Mouse (Mus musculus) MN1 (cell line): ENCODE data around the gene Kalrn.
A peak's percentile ranks its signal among the peaks of the same experiment; 100 is the strongest.

ENCODE experiments used
- DNase-seq: peaks from one replicate; pipeline ENCODE4 v3.0.0-alpha.2; 2016; ENCODE audit warnings: low spot score

Kalrn gene

DNA sequence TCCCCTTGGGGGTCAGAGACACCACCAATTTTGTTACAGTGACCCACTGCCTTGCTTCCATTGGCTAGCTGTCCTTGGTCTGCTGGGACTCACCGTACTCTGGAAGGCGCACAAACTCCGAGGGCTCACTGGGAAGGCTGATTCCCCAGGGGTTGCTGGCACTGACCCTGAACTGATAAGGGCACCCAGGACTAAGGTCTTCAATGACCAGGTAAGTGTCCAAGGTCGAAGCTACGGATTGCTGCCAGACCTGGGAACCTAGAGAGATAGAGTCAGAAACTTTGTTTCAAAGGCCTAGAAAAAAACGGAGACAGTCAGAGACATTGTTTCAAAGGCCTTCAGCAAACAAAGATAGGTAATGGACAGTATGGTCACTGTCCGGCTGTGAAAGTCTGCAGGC lies 586.3 kb downstream of the Kalrn start:
- no peak for DNase-seq

DNA sequence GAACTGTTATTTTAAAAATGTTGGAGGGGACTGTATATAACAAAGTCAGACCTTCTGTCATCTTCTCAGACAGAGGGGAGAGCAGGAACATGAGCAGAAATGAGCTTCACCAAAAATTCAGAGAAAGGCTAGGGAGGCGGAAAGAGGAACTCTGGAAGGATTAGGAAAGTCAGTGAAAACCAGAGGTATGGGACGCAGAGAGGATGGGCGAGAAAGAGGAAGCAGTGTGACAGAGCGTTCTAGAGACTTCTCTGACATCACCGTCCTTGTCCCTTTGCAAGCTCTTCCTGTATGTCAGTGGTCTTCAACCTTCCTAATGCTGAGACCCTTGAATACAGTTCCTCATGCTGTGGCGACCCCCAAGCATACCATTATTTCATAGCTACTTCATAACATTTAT lies 588.0 kb downstream of the Kalrn start:
- DNase-seq = no peak

DNA sequence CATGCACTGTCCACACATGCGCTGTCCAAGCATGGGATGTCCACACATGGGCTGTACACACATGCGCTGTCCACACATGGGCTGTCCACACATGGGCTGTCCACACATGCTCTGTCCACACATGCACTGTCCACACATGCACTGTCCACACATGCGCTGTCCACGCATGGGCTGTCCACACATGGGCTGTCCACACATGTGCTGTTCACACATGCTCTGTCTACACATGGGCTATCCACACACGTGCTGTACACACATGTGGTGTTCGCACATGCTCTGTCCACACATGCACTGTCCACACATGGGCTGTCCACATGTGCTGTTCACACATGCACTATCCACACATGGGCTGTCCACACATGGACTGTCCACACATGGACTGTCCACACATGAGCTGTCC lies 589.6 kb downstream of the Kalrn start:
- no peak for DNase-seq

DNA sequence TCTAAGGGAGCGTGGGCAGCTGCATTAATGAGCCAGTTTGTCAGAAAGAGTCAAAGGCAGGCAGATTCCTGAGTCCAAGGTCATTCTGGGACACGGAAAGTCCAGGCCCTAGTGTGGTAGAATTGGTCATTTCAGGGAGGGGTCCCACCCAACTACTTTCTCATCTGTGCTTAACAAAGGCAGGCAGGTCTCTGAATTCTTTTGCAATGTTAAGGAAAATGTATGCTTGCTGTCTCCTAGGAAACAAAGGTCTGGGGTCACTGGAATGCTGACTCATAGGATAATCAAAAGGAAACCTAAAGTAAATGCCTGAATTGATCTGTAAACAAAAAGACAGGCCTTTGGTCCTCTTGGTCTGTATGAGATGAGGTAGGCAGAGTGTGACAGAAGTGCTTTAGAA lies 593.5 kb downstream of the Kalrn start:
- no peak for DNase-seq

DNA sequence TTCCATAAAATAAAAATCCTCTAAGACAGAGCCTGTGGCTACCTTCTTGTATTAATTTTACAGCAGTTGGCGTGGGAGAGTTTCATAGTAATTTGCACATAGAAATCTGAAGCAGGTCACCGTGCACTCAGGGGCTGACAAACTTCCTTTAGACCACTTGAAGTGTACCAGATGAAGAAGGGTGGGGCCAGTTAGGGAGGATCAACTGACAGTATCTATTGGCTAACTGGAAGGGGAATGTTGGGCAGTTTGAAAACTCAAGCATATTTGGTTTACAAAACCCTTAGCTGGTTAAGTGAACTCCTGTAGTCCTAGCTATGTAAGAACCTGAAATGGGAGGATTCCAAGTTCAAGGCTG lies 606.1 kb downstream of the Kalrn start:
- DNase-seq = peak; percentile 13

DNA sequence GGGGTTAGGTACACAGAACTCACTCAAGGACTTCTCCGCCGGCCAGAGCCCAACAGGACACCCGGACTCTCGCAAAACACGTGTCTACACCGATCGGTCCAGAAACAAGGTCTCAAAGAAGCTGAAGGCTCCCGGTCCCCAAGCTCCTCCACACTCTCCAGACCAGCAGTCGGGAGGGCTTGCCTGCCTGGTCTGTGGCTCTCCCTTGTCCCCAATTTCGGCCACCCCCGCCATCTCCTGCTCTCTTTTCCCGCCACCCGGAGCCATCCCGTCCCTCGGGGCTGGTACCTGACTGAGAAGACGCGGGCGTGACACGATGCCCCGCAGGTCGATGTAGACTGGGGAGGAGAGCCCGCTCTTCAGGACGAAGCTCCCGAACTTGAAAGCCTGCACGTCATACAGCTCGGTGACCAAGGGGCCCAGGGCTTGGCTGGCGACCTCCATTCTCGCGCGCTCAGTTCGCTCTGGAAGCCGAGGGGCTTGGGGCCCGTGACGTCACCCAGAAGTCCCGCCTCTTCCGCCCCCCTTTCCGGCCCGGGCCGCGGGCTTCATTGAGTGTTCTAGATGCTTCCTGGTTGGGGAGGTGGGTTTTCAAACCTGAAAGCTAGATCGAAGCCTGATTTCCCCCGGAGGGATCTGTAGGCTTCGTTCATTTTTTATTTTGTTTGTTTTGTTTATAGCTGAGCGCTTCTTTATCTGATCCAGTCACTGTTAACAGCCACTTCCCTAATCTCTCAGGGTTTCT lies 606.6 kb downstream of the Kalrn start, which contains the start of gene Umps:
Gene Umps, minus strand, starts transcription at position 501 of the 745 bp plus-strand sequence.
- peak; percentile 86 for DNase-seq

DNA sequence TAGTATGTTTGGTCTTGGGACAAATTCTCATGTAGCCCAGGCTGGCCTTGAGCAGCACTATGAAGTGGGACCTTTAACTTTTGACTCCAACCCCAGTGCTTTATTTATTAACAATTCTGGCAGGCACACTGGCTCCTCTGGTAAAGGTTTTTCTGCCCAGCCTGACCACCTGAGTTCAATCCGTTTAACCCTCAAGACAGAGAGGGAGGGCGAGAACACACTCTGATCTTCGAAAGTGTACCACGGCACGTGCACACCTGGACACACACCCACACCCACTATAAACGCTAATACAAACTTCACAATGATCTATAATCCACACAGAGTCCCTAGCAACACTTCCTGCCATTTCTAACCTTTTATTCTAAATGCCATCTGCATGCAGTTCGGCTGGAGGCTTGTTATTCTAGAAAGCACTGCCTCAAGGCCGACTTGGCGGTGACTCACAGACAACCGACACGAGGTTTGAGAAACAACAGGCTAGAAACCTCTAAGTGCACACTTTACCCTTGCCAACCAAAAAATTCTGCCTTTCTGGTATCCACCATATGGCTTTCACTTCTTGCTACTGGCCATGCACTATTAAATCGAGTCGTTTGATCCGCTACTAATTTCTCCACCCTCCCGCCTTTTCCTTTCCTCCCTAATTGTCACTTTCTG lies 607.3 kb downstream of the Kalrn start:
- peak; percentile 54 for DNase-seq

DNA sequence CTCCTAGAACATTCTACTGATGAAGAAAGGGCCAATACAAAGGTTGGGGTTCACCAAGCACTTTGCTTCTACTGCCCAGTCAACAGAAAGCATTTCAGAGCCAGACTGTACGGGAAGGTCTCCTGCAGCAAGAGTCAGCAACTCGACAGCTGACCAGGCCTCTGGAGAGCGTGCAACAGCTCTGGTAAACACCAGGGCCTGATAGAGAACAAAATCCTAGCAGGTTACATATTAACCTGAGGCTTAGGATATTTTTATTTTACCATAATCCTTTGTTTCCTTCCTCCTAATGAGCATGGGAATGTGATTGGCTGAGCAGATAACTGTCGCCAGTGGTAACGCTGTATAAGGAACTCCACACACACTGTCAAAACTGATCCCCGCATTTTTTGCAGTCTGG lies 609.8 kb downstream of the Kalrn start:
- DNase-seq = no peak

DNA sequence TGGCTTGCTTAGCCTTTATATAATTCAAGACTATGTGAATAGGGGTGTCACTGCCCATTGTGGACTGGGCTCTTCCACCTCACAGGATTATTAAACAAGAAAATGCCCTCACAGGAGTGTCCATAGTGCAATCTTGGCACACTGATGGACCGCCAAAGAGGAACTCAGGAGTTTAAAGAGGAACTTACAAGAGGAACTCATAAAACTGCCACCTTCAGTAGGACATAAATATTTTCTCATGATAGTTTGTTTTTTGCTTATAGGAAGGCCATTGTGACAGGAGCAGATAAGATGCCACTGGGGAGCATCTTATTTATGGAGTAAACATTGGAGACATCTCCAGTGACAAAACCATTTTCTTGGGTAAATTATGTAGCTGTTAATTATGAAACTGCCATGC lies 618.5 kb downstream of the Kalrn start:
- no peak for DNase-seq

DNA sequence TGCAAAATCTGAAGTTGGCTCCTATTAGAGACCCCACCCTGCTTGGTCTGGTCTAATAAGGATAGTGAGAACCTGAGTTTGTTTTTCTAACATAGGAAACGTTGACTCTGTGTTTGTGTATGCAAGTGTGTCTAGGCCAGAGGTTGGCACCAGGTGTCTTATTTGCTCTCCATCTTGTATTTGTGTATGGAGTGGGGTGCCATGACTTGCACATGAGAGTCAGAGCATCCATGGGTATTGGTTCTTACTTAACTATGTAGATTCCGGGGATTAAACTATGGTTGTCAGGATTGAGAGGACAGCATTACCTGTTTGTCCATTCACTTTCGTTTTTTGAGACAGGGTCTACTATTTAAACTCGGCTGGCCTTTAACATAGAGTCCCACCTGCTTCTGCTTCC lies 620.3 kb downstream of the Kalrn start:
- no peak for DNase-seq

DNA sequence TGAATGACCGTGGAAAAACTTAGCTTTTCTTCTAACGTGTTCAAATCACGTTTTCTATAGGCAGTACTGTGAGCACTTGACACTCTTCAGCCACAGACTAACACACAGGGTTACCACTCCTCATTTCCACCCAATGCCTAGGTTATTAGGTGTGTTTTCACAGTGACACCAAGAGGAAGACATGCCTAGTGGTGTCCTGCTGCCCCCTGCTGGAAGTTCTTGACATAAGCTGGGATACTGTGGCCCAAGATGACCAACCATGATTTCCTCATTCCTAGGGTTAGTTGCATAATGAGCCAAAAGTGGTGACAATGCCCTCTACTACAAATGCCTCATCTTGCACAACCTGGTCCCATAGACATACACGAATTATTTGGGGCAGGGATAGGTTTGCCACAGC lies 622.5 kb downstream of the Kalrn start:
- DNase-seq = peak; percentile 83

DNA sequence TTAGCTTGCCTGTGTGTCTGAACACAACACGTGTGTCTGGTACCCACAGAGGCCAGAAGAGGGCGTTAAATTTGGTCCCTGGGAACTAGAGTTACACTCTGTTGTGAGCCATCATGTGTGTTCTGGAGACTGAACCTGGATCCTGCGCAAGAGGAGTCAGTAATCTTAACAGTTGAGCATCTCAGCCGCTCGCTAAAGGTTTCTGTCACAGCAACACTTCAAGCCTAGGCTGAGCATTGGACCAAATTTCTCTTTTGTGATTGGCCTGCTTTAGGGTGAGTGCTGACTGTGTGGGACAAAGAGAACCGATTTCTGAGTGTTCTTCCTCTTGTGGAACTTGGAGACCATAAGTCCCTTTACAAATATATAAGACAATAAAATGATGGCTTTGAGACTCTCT lies 622.9 kb downstream of the Kalrn start:
- DNase-seq = no peak

DNA sequence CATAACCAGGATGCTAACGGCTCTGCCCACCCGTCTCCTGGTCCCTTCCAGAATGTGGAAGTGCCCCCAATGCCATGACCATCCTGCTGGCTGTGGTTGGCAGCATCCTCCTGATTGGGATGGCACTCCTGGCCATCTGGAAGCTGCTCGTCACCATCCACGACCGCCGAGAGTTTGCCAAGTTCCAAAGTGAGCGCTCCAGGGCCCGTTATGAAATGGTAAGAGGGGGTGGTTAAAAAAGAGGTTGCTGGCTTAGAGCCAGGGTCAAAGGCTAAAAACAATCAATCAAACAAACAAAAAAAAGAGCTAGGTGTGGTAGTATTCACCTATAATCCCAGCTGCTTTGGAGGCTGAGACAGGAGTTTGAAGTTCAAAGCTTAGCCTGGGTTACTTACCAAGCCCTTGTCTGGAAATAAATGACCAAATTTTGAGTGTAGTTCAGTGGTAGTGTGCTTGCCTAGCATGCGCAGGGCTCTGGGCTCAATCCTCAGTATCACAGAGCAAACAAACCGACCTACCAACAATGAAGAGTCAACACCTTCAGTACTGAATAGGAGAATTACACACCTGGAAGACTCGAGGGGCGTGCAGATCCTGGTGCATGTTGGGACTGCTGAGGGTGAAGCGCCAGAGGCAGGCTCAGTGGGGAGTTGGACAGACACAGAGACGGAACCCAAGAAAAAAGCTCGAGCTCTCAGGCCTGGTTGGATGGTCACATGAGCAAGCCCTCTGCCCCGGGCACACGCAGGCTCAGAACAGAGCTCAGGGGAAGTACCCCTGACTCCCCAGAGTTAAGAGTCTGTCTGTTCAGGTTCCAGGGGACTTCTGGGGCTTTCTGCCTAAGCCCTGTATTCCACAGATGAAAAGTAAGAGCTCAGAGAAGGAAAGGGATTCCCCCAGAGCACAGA lies 625.4 kb downstream of the Kalrn start:
- DNase-seq = no peak

DNA sequence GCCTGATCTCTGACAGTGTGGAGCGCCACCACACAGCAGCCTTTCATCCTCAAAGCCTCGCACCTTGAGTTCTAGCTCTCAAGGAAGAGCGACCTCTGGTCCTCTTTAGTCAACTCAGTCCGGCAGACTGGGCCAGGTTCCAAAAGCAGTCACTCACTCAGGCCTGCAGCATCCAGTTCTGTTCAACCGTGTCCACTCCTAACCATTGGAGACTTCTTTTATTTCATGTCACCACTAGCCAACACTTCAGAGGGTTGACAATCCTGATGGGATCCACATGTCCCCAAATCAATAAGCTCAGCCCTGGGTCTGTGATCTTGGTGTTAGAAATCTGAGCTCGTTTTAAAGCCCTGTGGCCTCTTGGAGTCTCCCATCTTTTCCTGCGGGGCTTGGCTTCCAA lies 627.3 kb downstream of the Kalrn start:
- DNase-seq = no peak

DNA sequence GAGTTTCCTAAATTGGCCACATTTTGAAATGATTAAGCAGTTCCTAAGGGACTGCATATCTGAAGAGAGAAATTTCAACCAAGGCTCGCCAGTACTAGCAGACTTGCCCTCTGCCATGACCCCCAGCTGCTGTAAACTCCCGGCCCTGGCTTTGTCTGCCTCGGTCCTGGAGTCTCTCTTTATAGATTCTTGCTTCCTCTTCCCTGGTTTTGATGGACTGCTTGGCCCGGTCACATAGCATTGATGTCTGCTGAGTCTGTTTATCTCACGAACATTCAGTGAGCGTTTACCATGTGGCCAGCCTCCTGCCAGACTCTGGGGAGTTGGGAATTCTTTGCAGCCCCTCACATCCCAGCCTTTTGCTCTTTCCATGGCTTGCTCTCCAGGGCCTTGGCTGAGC lies 628.6 kb downstream of the Kalrn start:
- DNase-seq = no peak

DNA sequence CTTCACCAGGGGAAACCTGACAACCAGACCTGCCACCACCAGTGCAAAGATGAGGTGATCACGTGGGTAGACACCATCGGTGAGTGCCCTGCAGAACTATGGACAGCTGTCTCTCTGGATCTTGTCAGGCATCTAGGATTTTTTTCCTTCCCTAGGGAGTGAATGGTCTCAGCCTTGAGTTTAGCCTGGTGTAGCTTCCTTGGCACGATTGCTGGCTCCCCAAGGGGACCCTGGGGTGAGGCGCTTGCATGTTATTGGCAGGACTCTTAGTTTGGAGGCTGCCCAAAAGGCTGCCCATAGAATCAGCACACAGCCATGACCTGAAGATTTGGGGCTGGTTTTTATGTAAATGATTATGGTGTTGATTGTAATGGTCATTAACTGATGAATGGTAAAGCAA lies 629.2 kb downstream of the Kalrn start:
- DNase-seq = peak; percentile 38

DNA sequence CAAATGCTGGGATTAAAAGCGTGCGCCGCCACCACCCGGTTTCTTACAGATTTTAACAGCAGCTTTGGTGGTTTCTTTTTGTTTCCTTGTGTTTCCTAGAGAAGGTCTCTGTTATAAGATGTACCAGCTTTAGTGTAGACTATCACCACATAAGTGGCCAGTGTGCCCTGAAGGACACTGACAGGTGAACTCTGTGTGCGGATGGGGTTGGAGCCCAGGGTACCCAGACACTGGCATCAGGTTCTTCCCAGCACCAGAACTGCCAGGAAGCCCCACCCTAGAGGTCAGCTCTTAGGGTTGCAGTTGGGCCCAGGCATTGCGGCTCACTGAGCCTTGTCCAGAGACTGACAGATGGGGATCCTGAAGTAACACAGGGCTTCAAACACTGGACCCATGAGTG lies 629.9 kb downstream of the Kalrn start:
- no peak for DNase-seq

DNA sequence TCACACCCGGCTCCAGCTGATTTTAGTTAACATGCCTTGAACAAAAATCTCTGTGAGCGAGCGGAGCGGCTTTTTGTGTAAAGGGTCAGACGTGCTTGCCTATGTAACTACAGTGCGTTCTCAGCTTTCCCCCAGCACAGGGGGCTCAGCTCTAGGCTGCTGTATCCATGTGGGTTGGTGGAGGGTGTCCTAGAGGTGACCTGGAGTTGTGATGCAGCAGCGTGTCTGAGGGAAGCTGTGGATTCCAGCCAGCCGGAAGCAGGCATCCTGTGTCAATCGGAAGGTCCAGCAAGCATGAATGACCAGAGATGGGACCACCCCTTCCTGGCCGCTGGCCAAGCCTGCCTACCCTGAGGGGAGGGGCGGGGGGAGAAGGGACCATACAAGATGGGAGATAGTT lies 631.0 kb downstream of the Kalrn start:
- DNase-seq = peak; percentile 51

DNA sequence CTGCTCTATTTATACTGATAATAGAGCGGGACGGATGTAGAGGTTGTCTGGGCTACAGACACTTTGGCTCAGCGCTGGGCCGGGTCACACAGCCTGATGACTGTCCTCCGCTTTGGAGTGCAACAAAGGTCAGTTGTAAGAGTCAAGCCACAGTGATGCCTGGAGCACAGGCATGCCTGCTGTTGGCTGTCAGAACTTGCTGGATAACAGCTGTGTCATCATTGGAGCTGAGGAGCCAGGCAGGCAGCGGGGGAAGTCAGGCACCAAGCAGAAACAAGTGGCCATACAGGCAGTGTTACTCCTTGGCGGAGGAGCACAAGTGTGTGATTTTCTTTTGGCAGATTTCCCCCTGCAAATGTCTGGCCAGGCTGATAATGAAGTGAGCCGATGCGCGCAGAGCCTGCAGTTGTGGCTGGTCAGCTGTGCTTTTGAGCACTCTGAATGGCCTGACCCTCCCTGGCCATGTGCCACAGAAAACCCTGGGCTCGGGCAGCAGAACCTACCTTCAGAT lies 632.0 kb downstream of the Kalrn start:
- DNase-seq = peak; percentile 88

DNA sequence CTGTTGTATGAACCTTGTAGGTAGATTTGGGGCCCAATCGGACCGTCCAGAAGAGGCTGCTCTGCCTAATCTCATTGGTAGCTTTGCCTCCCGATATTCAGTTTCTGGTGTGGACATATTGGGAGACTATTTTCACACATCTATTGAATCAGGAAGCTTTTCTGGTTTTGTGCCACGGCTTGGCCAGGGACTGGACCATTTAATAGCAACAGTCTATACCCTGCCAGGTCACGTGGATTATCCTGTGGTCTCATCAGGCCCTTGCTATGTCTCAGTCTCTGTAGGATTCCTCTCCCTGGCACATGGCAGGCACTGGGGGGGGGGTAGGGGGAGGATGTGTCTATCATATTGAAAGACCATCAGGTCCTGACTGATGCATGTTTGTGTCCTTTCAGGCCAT lies 633.2 kb downstream of the Kalrn start:
- no peak for DNase-seq

DNA sequence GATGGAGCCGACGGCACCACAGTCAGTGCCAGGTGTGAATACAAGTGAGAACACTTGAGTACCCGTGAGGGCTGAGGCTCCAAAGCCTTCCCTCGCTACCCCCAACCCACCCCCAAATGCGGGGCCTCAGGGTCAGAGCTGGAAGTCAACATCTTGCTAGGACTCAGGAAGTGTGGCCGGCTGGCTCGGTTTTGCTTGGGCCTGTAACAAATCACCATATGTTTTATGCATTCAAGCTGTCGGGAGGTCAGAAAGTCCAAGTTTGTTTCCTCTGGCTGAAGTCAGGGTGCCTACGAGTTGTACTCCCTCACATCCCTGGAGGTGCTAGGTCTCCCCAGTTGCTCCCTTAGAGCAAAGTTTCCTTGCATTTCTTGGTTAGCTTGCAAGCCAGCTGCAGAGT lies 633.7 kb downstream of the Kalrn start:
- no peak for DNase-seq

DNA sequence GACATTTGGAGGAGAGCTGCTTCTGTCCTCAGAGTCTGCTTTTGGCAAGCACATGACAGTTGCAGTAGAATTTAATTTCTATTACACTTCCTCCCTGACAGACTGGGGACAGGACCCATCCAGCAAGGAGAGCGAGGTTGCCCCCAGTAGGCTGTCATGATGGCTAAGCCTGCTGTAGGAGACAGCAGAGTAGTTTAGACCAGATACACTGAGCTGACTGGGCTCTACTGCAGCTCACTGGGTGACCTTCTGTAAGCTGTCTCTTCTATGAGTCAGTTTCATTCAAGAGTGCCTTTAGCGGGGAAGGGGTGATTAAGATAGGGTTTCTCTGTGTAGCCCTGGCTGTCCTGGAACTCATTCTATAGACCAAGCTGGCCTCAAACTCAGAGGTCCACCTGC lies 634.2 kb downstream of the Kalrn start:
- DNase-seq = no peak
